Mouse (Mus musculus): ENCODE data around the gene Echdc2.

Gene Echdc2

GRCm38 (mm10) chr4:108204629-108205028 lies 39.4 kb downstream of the Echdc2 start:
- no peak for DNase-seq (ENCODE audit: low spot score)

- DNase-seq (ENCODE audit: low spot score), result no peak
Measured at GRCm38 (mm10) chr4:108213023-108213422, 47.8 kb downstream of the Echdc2 start.

DNA sequence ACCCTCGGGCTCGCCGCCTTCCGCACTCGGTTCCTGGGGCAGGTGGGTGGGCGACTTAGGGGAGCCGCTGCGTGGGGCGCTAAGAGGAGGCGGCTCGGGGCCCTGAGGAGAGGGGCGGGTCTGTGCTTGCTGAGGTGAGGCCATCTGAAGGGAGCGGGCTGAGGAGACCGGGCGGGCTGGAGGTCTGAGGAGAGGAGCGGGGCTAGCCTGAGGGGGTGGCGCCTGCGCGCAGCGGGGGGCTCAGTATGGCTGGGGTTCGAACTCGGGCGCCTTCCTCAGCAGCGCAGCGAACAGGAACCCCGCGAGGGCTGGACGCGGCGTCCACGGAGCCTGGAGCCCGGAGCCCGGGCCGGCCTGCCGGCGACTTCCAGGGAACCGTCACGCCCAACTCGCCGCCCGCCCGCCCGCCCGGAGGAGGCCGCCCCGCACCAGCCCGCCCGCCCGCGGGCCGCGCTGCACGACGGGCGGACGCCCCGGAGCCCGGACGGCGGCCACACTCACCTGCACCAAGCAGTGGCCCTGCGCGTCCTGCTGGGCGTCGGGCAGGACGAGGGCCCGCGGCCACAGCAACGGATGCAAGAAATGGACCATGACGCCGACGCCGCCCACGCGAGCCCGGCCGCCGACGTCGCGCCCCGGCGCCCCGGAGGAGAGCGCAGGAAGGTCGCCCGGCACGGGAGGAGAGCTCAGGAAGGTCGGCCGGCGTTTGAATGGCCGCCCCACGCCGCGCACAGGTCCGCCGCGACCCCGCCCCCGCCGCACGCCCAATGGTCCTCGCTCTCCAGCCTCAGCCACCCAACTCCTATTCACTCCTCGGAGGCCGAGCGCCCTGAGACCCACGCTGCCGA lies 52.3 kb downstream of the Echdc2 start, which contains the start of gene Zyg11a:
Gene Zyg11a, minus strand, starts transcription at position 717 of the 848 bp plus-strand sequence.
- DNase-seq (ENCODE audit: low spot score), result no peak

DNA sequence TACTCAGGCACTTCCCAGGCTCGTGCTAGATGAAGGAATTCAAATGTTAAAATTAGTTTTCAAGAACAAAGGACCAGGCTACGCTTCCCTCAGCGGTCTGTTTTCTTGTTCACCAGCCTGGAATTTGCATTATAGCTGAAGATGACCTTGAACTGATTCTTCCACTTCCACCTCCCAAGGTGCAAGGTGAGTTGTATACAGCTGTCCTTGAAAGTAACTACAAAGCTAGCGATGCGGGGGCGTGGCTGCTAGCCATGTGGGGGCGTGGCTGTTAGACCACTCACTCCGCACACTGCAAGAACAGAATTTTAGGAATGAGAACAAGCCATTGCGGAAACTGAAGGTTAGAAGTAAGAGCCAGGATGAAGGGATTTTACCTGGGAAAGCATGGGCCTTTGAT lies 53.8 kb downstream of the Echdc2 start:
- DNase-seq (ENCODE audit: low spot score), result no peak

DNA sequence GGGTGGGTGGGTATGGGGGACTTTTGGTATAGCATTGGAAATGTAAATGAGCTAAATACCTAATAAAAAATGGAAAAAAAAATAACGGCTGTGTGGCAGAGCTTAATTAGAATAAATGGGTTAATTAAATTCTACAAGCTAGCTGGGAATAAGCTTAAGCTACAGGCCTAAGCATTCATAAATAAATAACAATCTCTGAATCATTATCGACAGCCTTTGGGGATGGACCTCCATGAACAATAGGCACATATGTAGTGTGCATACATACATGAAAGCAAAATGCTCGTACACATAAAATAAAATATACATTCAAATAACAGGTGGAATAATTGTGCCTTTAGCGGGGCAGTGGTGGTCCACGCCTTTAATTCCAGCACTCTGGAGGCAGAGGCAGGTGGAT lies 57.3 kb downstream of the Echdc2 start:
- DNase-seq (ENCODE audit: low spot score), result no peak

- no peak for DNase-seq (ENCODE audit: low spot score)
Measured at GRCm38 (mm10) chr4:108225341-108225872, 60.2 kb downstream of the Echdc2 start.
